Mouse (Mus musculus): ENCODE results near the gene Msi1.

GRCm38 (mm10) chr5:115433191-115433590, 3.8 kb downstream of the Msi1 start:
- TF ChIP-seq CTCF (IDR thresholded peaks at IDR 0.05; ENCODE audit: control insufficient read depth, insufficient read depth, insufficient read length) (no peak), MAX (IDR thresholded peaks at IDR 0.05) (no peak), USF1 (IDR thresholded peaks at IDR 0.05; ENCODE audit: low read depth) (no peak), FOSL1 (IDR thresholded peaks at IDR 0.05; ENCODE audit: insufficient read depth, low read length, poor library complexity, severe bottlenecking) (no peak), CEBPB (IDR thresholded peaks at IDR 0.05; ENCODE audit: low read depth) (no peak), MYOG (IDR thresholded peaks at IDR 0.05; ENCODE audit: control insufficient read depth, extremely low read depth, insufficient read length) (no peak), MYOD1 (IDR thresholded peaks at IDR 0.05; ENCODE audit: control insufficient read depth, insufficient read length, low read depth) (no peak)
